Mouse (Mus musculus) myocyte (in vitro differentiated cells): ENCODE data around the gene Sos1. TPM values are rescaled to one million over a fixed set of nuclear protein-coding genes. Genes with fewer than 3 reads are reported as not detected.
"Not testable (repeated sequence)": the region's sequence is repeated elsewhere in the genome, so short reads cannot be mapped to it uniquely, and the experiment has no call there.

Experiments
- H3K27me3 ChIP-seq: one replicate; pipeline ENCODE4 v1.6.1; 2011; ENCODE audit not compliant: control insufficient read depth, insufficient read depth, insufficient read length
- H3K36me3 ChIP-seq: one replicate; pipeline ENCODE4 v1.6.1; 2011; ENCODE audit not compliant: control insufficient read depth, insufficient read depth
- H3K4me2 ChIP-seq: one replicate; pipeline ENCODE4 v1.6.1; 2011; ENCODE audit warnings: low read depth, control low read depth
- H3K4me3 ChIP-seq: one replicate; pipeline ENCODE4 v1.5.1; 2011; ENCODE audit warnings: mild to moderate bottlenecking, control low read depth, moderate library complexity
- H3K79me2 ChIP-seq: one replicate; pipeline ENCODE4 v1.6.1; 2011; ENCODE audit not compliant: control insufficient read depth, insufficient read depth
- H3ac ChIP-seq: one replicate; pipeline ENCODE4 v1.6.1; 2011; ENCODE audit not compliant: control insufficient read depth, insufficient read length
- CEBPB ChIP-seq: IDR thresholded peaks from 2 replicates; pipeline ENCODE4 v1.6.1; 2011; ENCODE audit warnings: mild to moderate bottlenecking, moderate library complexity; ENCODE audit not compliant: poor library complexity, insufficient read depth, severe bottlenecking
- E2F4 ChIP-seq: IDR thresholded peaks from one replicate; pipeline ENCODE4 v1.6.1; 2011; ENCODE audit warnings: mild to moderate bottlenecking, control low read depth, moderate library complexity; ENCODE audit not compliant: insufficient read depth
- MAX ChIP-seq: IDR thresholded peaks from one replicate; pipeline ENCODE4 v1.6.1; 2011; ENCODE audit warnings: low read depth, mild to moderate bottlenecking, control low read depth
- MYOD1 ChIP-seq, 3 experiments: IDR thresholded peaks; one replicate each; pipeline ENCODE4 v1.6.1; 2011; ENCODE audit warnings: control low read depth in 2 of 3, low read depth in 2 of 3, mild to moderate bottlenecking in 2 of 3, moderate library complexity in 1 of 3; ENCODE audit not compliant: insufficient read length in 2 of 3, control insufficient read depth in 1 of 3
- MYOG ChIP-seq, 3 experiments: IDR thresholded peaks; one replicate each; pipeline ENCODE4 v1.6.1; 2011; ENCODE audit warnings: control low read depth in 2 of 3, low read depth in 2 of 3, mild to moderate bottlenecking in 2 of 3; ENCODE audit not compliant: insufficient read length in 2 of 3, control insufficient read depth in 1 of 3, insufficient read depth in 1 of 3
- POLR2A ChIP-seq: IDR thresholded peaks from one replicate; pipeline ENCODE4 v1.6.1; 2011; ENCODE audit warnings: low read depth, mild to moderate bottlenecking, control low read depth, moderate library complexity; ENCODE audit not compliant: insufficient read length
- POLR2AphosphoS2 ChIP-seq: IDR thresholded peaks from one replicate; pipeline ENCODE4 v1.6.1; 2011; ENCODE audit warnings: low read depth, control low read depth; ENCODE audit not compliant: insufficient read length
- REST ChIP-seq: IDR thresholded peaks from one replicate; pipeline ENCODE4 v1.6.1; 2011; ENCODE audit warnings: mild to moderate bottlenecking, control low read depth, moderate library complexity; ENCODE audit not compliant: insufficient read depth, insufficient read length
- SRF ChIP-seq: IDR thresholded peaks from one replicate; pipeline ENCODE4 v1.6.1; 2011; ENCODE audit warnings: low read depth; ENCODE audit not compliant: control insufficient read depth, insufficient read length
- TCF12 ChIP-seq: IDR thresholded peaks from one replicate; pipeline ENCODE4 v1.6.1; 2011; ENCODE audit warnings: mild to moderate bottlenecking, control low read depth; ENCODE audit not compliant: poor library complexity, insufficient read depth, severe bottlenecking
- TCF3 ChIP-seq: IDR thresholded peaks from one replicate; pipeline ENCODE4 v1.6.1; 2011; ENCODE audit warnings: low read depth, control low read depth; ENCODE audit not compliant: insufficient read length
- USF1 ChIP-seq: IDR thresholded peaks from one replicate; pipeline ENCODE4 v1.6.1; 2011; ENCODE audit warnings: low read depth, mild to moderate bottlenecking, control low read depth, moderate library complexity
- polyA plus RNA-seq: library from polyadenylated mRNA; unstranded; fragments of >200 nt; fragmentation: generic; extraction: Trizol; gene quantifications from one replicate; pipeline ENCODE4 v1.2.1, GENCODE M21; 2012; ENCODE audit warnings: missing spikeins

The Sos1 gene
- polyA plus RNA-seq, 1 experiment: 4.7 TPM

DNA sequence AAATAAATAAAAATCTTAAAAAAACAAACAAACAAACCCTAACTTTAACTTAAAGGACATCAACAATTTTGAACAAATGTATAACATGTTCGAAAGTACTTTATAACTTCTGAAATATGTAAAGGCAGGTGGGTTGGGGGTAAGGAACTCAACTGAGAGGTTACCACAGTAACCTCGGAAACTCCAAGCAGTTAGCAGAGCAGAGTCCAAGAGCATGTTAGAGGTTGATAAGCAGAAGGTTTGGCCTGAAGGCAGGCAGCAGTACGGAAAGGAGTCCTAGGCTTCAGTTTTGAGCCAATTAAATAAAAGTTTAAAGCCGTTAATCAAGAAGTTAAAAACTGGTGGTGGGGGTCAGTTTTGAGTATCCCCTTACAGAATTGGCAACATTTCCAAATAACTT, 3.8 kb downstream of the Sos1 start:
- H3K27me3 ChIP-seq: no peaks in the 10 kb centered on the region
- no peak overlapping the region for H3ac ChIP-seq
- peaks cover 78% of the 10 kb centered on the region for H3K79me2 ChIP-seq
- no peak overlapping the region for H3K4me3 ChIP-seq
- H3K36me3 ChIP-seq: no peaks in the 10 kb centered on the region
- no peak overlapping the region for H3K4me2 ChIP-seq
- TF ChIP-seq REST (no peak), E2F4 (no peak), POLR2AphosphoS2 (no peak), MYOD1 (IDR thresholded peaks at IDR 0.05; ENCODE audit: control insufficient read depth in 1 of 3, insufficient read length in 2 of 3, low read depth in 2 of 3) (no peak), TCF3 (no peak), MYOG (IDR thresholded peaks at IDR 0.05; ENCODE audit: control insufficient read depth in 1 of 3, insufficient read depth in 1 of 3, insufficient read length in 2 of 3, low read depth in 2 of 3) (no peak), USF1 (no peak)

DNA sequence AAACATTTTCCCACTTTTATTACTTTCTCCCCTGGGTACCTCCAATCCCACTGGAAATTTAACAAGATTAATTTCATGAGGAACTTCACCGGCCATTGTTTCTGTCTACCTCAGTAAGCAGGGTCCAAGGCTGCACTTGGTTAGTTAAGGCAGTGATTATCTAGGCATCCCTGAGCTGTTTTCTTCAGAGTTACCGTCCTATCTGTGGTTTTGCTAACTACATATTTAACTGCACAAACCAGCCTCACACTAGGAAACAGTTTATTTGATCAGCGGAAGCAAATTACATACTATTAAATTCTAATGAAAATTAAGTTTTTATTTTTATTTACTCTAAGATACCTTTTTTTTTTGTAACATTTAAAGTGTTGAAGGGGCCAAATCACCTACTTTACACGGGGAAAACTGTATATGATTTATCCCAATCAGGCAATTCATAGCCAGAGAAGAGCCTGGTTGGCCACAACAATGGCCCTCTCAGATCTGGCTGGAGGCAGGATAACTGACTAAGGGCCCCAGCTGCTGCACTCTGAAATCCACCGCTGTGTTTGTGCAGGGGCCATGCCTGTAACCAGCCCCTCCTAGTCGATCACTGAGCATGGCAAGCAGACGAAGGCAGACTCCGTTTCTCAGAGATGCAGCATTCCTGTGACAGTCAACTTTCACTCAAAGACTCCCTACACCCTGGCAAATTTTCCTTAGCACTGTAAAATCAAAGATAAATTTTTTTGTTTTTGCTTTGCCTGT, 9.0 kb downstream of the Sos1 start:
- H3K4me2 ChIP-seq: no peak overlapping the region

DNA sequence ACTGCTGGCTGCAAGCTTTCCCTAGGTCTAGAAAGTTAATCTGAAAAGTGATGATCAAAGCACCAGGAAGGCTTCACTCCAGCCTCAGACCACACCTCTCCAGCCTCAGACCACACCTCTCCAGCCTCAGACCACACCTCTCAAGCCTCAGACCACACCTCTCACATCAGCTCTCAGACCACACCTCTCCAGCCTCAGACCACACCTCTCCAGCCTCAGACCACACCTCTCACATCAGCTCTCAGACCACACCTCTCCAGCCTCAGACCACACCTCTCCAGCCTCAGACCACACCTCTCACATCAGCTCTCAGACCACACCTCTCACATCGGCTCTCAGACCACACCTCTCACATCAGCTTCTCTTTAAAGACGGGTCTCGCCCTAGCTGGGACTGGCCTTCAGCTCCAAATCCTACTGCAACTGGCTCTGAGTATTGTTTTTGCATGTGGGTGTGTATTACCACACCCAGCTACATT, 11.8 kb downstream of the Sos1 start:
- not testable (repeated sequence) for H3K4me3 ChIP-seq, H3ac ChIP-seq, H3K36me3 ChIP-seq, H3K27me3 ChIP-seq, H3K4me2 ChIP-seq
- peaks cover 87% of the 10 kb centered on the region for H3K79me2 ChIP-seq

More for the DNA sequence above, 9.0 kb downstream of the Sos1 start:
- TF ChIP-seq MYOG (IDR thresholded peaks at IDR 0.05; ENCODE audit: control insufficient read depth in 1 of 3, insufficient read depth in 1 of 3, insufficient read length in 2 of 3, low read depth in 2 of 3) (no peak), MYOD1 (IDR thresholded peaks at IDR 0.05; ENCODE audit: control insufficient read depth in 1 of 3, insufficient read length in 2 of 3, low read depth in 2 of 3) (no peak), CEBPB (no peak), REST (no peak), MAX (no peak), POLR2AphosphoS2 (no peak), USF1 (no peak), POLR2A (no peak), TCF12 (no peak), TCF3 (no peak), SRF (no peak), E2F4 (no peak)
- no peaks in the 10 kb centered on the region for H3K27me3 ChIP-seq
- no peak overlapping the region for H3K4me3 ChIP-seq
- peaks cover 2% of the 10 kb centered on the region for H3K36me3 ChIP-seq
- no peak overlapping the region for H3ac ChIP-seq
- peaks cover 87% of the 10 kb centered on the region for H3K79me2 ChIP-seq

- TF ChIP-seq E2F4 (no peak), MYOG (IDR thresholded peaks at IDR 0.05; ENCODE audit: control insufficient read depth in 1 of 3, insufficient read depth in 1 of 3, insufficient read length in 2 of 3, low read depth in 2 of 3) (no peak), CEBPB (no peak), MAX (no peak), TCF3 (no peak), TCF12 (no peak), POLR2A (no peak), USF1 (no peak), REST (no peak), MYOD1 (IDR thresholded peaks at IDR 0.05; ENCODE audit: control insufficient read depth in 1 of 3, insufficient read length in 2 of 3, low read depth in 2 of 3) (no peak), SRF (no peak), POLR2AphosphoS2 (no peak)
- Histone ChIP-seq H3ac (no peak overlapping the region), H3K79me2 (peaks cover 58% of the 10 kb centered on the region)
Measured at GRCm38 (mm10) chr17:80460258-80460657, 20.0 kb downstream of the Sos1 start.

GRCm38 (mm10) chr17:80455648-80456047, 24.6 kb downstream of the Sos1 start:
- Histone ChIP-seq H3ac (no peak overlapping the region), H3K79me2 (peaks cover 15% of the 10 kb centered on the region), H3K4me3 (no peak overlapping the region), H3K4me2 (no peak overlapping the region), H3K27me3 (no peaks in the 10 kb centered on the region), H3K36me3 (peaks cover 9% of the 10 kb centered on the region)
- no peak for TF ChIP-seq POLR2AphosphoS2
- no peak for TF ChIP-seq MYOG (IDR thresholded peaks at IDR 0.05; ENCODE audit: control insufficient read depth in 1 of 3, insufficient read depth in 1 of 3, insufficient read length in 2 of 3, low read depth in 2 of 3)
- TF ChIP-seq MAX: no peak
- TF ChIP-seq MYOD1 (IDR thresholded peaks at IDR 0.05; ENCODE audit: control insufficient read depth in 1 of 3, insufficient read length in 2 of 3, low read depth in 2 of 3): no peak
- no peak for TF ChIP-seq CEBPB
- no peak for TF ChIP-seq TCF12
- TF ChIP-seq TCF3: no peak
- TF ChIP-seq REST: no peak
- no peak for TF ChIP-seq E2F4

More at GRCm38 (mm10) chr17:80460258-80460657, 20.0 kb downstream of the Sos1 start:
- no peaks in the 10 kb centered on the region for H3K27me3 ChIP-seq
- no peak overlapping the region for H3K4me3 ChIP-seq
- no peaks in the 10 kb centered on the region for H3K36me3 ChIP-seq
- no peak overlapping the region for H3K4me2 ChIP-seq
